Mouse (Mus musculus): ENCODE data around the gene Kitl. TPM values are rescaled to one million over a fixed set of nuclear protein-coding genes. Genes with fewer than 3 reads are reported as not detected.
A peak's percentile ranks its signal among the peaks of the same experiment; 100 is the strongest.

The Kitl gene
- polyA plus RNA-seq, 1 experiment from 2014 or later: 36.8 TPM

GRCm38 (mm10) chr10:100003797-100004196, 11.6 kb upstream of the Kitl start:
- H3K4me2 ChIP-seq (ENCODE audit: low read depth, low read length): no peak overlapping the region
- 88% methylated on average over 4 of the region's 4 CpGs for WGBS

GRCm38 (mm10) chr10:100009681-100010080, 5.7 kb upstream of the Kitl start:
- no peak overlapping the region for H3K4me2 ChIP-seq (ENCODE audit: low read depth, low read length)
- H3K27ac ChIP-seq (ENCODE audit: low read length): no peak overlapping the region
- peaks cover 10% of the 10 kb centered on the region; the same call in 1 of the 2 replicates for H3K4me1 ChIP-seq (ENCODE audit: control insufficient read depth, insufficient read depth, low read length)
- H3K9me3 ChIP-seq (replicated peaks; ENCODE audit: control insufficient read depth, low read length): no peaks in the 10 kb centered on the region
- ATAC-seq (ENCODE audit: insufficient read depth, low FRiP score): no peak
- WGBS: 77% methylated on average over 6 of the region's 6 CpGs
- no peaks in the 10 kb centered on the region for H3K36me3 ChIP-seq (ENCODE audit: control insufficient read depth, insufficient read depth, low read length)
- H3K9ac ChIP-seq (ENCODE audit: low read length): no peak overlapping the region
- H3K4me3 ChIP-seq (replicated peaks; ENCODE audit: low read length): no peak overlapping the region
- H3K27me3 ChIP-seq (ENCODE audit: control insufficient read depth, insufficient read depth, low read length): no peaks in the 10 kb centered on the region

More at GRCm38 (mm10) chr10:100003797-100004196, 11.6 kb upstream of the Kitl start:
- no peak overlapping the region for H3K9ac ChIP-seq (ENCODE audit: low read length)
- H3K27ac ChIP-seq (ENCODE audit: low read length): no peak overlapping the region
- no peaks in the 10 kb centered on the region for H3K9me3 ChIP-seq (replicated peaks; ENCODE audit: control insufficient read depth, low read length)
- H3K4me3 ChIP-seq (replicated peaks; ENCODE audit: low read length): no peak overlapping the region
- H3K4me1 ChIP-seq (ENCODE audit: control insufficient read depth, insufficient read depth, low read length): no peaks in the 10 kb centered on the region
- H3K27me3 ChIP-seq (ENCODE audit: control insufficient read depth, insufficient read depth, low read length): no peaks in the 10 kb centered on the region
- no peaks in the 10 kb centered on the region for H3K36me3 ChIP-seq (ENCODE audit: control insufficient read depth, insufficient read depth, low read length)
- ATAC-seq (ENCODE audit: insufficient read depth, low FRiP score): no peak

GRCm38 (mm10) chr10:100010291-100010690, 5.1 kb upstream of the Kitl start:
- WGBS: 54% methylated on average over 9 of the region's 9 CpGs
- no peaks in the 10 kb centered on the region for H3K27me3 ChIP-seq (ENCODE audit: control insufficient read depth, insufficient read depth, low read length)
- peaks cover 10% of the 10 kb centered on the region; the same call in 1 of the 2 replicates for H3K4me1 ChIP-seq (ENCODE audit: control insufficient read depth, insufficient read depth, low read length)
- H3K9me3 ChIP-seq (replicated peaks; ENCODE audit: control insufficient read depth, low read length): no peaks in the 10 kb centered on the region
- no peak overlapping the region for H3K4me2 ChIP-seq (ENCODE audit: low read depth, low read length)
- H3K9ac ChIP-seq (ENCODE audit: low read length): no peak overlapping the region
- ATAC-seq (ENCODE audit: insufficient read depth, low FRiP score): no peak
- no peak overlapping the region for H3K4me3 ChIP-seq (replicated peaks; ENCODE audit: low read length)
- H3K36me3 ChIP-seq (ENCODE audit: control insufficient read depth, insufficient read depth, low read length): no peaks in the 10 kb centered on the region
- H3K27ac ChIP-seq (ENCODE audit: low read length): no peak overlapping the region

GRCm38 (mm10) chr10:100014096-100014495, 1.3 kb upstream of the Kitl start:
- ATAC-seq (ENCODE audit: insufficient read depth, low FRiP score): no peak
- Histone ChIP-seq H3K9ac (ENCODE audit: low read length) (no peak overlapping the region), H3K27me3 (ENCODE audit: control insufficient read depth, insufficient read depth, low read length) (no peaks in the 10 kb centered on the region), H3K4me1 (ENCODE audit: control insufficient read depth, insufficient read depth, low read length) (peaks cover 23% of the 10 kb centered on the region; the same call in 1 of the 2 replicates), H3K4me3 (replicated peaks; ENCODE audit: low read length) (no peak overlapping the region), H3K36me3 (ENCODE audit: control insufficient read depth, insufficient read depth, low read length) (no peaks in the 10 kb centered on the region), H3K4me2 (ENCODE audit: low read depth, low read length) (no peak overlapping the region), H3K27ac (ENCODE audit: low read length) (no peak overlapping the region), H3K9me3 (replicated peaks; ENCODE audit: control insufficient read depth, low read length) (no peaks in the 10 kb centered on the region)
- WGBS: 23% methylated on average over 2 of the region's 2 CpGs

- Histone ChIP-seq H3K27me3 (ENCODE audit: control insufficient read depth, insufficient read depth, low read length) (no peaks in the 10 kb centered on the region), H3K36me3 (ENCODE audit: control insufficient read depth, insufficient read depth, low read length) (no peaks in the 10 kb centered on the region), H3K27ac (ENCODE audit: low read length) (peak overlapping the region; percentile 93), H3K4me3 (replicated peaks; ENCODE audit: low read length) (peak overlapping the region; percentile 91), H3K4me2 (ENCODE audit: low read depth, low read length) (peak overlapping the region; percentile 61), H3K9ac (ENCODE audit: low read length) (peak overlapping the region; percentile 92), H3K9me3 (replicated peaks; ENCODE audit: control insufficient read depth, low read length) (no peaks in the 10 kb centered on the region), H3K4me1 (ENCODE audit: control insufficient read depth, insufficient read depth, low read length) (peaks cover 23% of the 10 kb centered on the region)
- peak; percentile 62; the same call in 1 of the 2 replicates for ATAC-seq (ENCODE audit: insufficient read depth, low FRiP score)
- under 1% methylated on average over 28 of the region's 28 CpGs for WGBS
These were observed 888 bp downstream of the Kitl start for GRCm38 (mm10) chr10:100016326-100016709.

- H3K27me3 ChIP-seq (ENCODE audit: control insufficient read depth, insufficient read depth, low read length): no peaks in the 10 kb centered on the region
- peak overlapping the region; percentile 60 for H3K9ac ChIP-seq (ENCODE audit: low read length)
- H3K27ac ChIP-seq (ENCODE audit: low read length): peak overlapping the region; percentile 7; the same call in 1 of the 2 replicates
- H3K4me2 ChIP-seq (ENCODE audit: low read depth, low read length): peak overlapping the region; percentile 61
- H3K4me1 ChIP-seq (ENCODE audit: control insufficient read depth, insufficient read depth, low read length): peaks cover 24% of the 10 kb centered on the region
- no peaks in the 10 kb centered on the region for H3K36me3 ChIP-seq (ENCODE audit: control insufficient read depth, insufficient read depth, low read length)
- no peaks in the 10 kb centered on the region for H3K9me3 ChIP-seq (replicated peaks; ENCODE audit: control insufficient read depth, low read length)
- peak overlapping the region; percentile 91 for H3K4me3 ChIP-seq (replicated peaks; ENCODE audit: low read length)
- ATAC-seq (ENCODE audit: insufficient read depth, low FRiP score): no peak
- 12% methylated on average over 13 of the region's 13 CpGs for WGBS
These were observed 1.7 kb downstream of the Kitl start for GRCm38 (mm10) chr10:100016941-100017770.

- H3K4me3 ChIP-seq (replicated peaks; ENCODE audit: low read length): peak overlapping the region; percentile 91
- H3K4me1 ChIP-seq (ENCODE audit: control insufficient read depth, insufficient read depth, low read length): peaks cover 28% of the 10 kb centered on the region
These were observed 2.3 kb downstream of the Kitl start for GRCm38 (mm10) chr10:100017771-100018070.

GRCm38 (mm10) chr10:100018493-100018892, 3.1 kb downstream of the Kitl start:
- H3K27me3 ChIP-seq (ENCODE audit: control insufficient read depth, insufficient read depth, low read length): no peaks in the 10 kb centered on the region
- H3K4me2 ChIP-seq (ENCODE audit: low read depth, low read length): peak overlapping the region; percentile 61
- no peaks in the 10 kb centered on the region for H3K9me3 ChIP-seq (replicated peaks; ENCODE audit: control insufficient read depth, low read length)
- H3K9ac ChIP-seq (ENCODE audit: low read length): no peak overlapping the region
- ATAC-seq (ENCODE audit: insufficient read depth, low FRiP score): no peak
- 23% methylated on average over 5 of the region's 5 CpGs for WGBS
- peak overlapping the region; percentile 91 for H3K4me3 ChIP-seq (replicated peaks; ENCODE audit: low read length)
- no peak overlapping the region for H3K27ac ChIP-seq (ENCODE audit: low read length)
- H3K36me3 ChIP-seq (ENCODE audit: control insufficient read depth, insufficient read depth, low read length): no peaks in the 10 kb centered on the region
- H3K4me1 ChIP-seq (ENCODE audit: control insufficient read depth, insufficient read depth, low read length): peaks cover 28% of the 10 kb centered on the region

More at GRCm38 (mm10) chr10:100017771-100018070, 2.3 kb downstream of the Kitl start:
- H3K36me3 ChIP-seq (ENCODE audit: control insufficient read depth, insufficient read depth, low read length): no peaks in the 10 kb centered on the region
- ATAC-seq (ENCODE audit: insufficient read depth, low FRiP score): no peak
- peak overlapping the region; percentile 60 for H3K9ac ChIP-seq (ENCODE audit: low read length)
- no peaks in the 10 kb centered on the region for H3K27me3 ChIP-seq (ENCODE audit: control insufficient read depth, insufficient read depth, low read length)
- no peaks in the 10 kb centered on the region for H3K9me3 ChIP-seq (replicated peaks; ENCODE audit: control insufficient read depth, low read length)
- 0 out of 2 replicates have a peak overlapping the region, but pooled peaks have one; percentile 7 for H3K27ac ChIP-seq (ENCODE audit: low read length)
- H3K4me2 ChIP-seq (ENCODE audit: low read depth, low read length): peak overlapping the region; percentile 61
- WGBS: 5% methylated on average over 10 of the region's 10 CpGs

All from stomach, embryonic 16.5 days (tissue).